Mouse (Mus musculus): ENCODE measurements at regions not wholly inside any gene's neighbourhood (a gene's known extent, or its start where the extent isn't known, plus 50 kb on each side); places are given as distances from the start of the nearest gene placed in this dataset.

DNA sequence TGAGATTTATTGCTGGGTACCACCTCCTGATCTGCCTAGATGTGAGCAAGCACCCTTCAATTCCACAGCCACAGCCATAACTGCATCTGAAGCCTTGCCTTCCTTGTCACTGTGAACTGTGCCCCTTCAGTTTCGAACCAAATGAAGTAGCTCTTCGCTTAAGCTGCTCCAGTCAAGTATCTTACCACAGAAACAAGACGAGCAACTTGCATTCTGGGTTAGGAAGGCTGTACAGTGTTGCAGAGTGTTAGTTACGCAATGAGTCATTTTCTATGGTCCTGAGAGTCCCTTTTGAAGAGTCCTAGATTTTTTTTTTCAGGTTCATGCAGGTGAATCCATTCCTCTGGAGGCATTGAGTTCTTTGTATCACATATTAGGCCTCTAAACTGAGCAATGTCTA, 107.9 kb upstream of the Topaz1 start:
- Histone ChIP-seq H3K4me3 (ENCODE audit: control insufficient read depth, low read depth, low read length) (no peak overlapping the region), H3K27me3 (ENCODE audit: control insufficient read depth, insufficient read depth, low read length) (no peaks in the 10 kb centered on the region), H3K36me3 (ENCODE audit: control insufficient read depth, insufficient read depth, low read length) (no peaks in the 10 kb centered on the region), H3K4me1 (ENCODE audit: control insufficient read depth, insufficient read depth, low read length) (no peaks in the 10 kb centered on the region), H3K27ac (ENCODE audit: control insufficient read depth, insufficient read depth, low read depth, low read length) (no peak overlapping the region)
- TF ChIP-seq POLR2A (IDR thresholded peaks at IDR 0.05; ENCODE audit: control insufficient read depth, low read depth, low read length) = no peak
- no peak for TF ChIP-seq CTCF (IDR thresholded peaks at IDR 0.05; ENCODE audit: control insufficient read depth, insufficient read depth, insufficient replicate concordance, low read depth, low read length)

GRCm38 (mm10) chr9:122642913-122643312, 104.2 kb upstream of the Topaz1 start:
- TF ChIP-seq POLR2A (IDR thresholded peaks at IDR 0.05; ENCODE audit: control insufficient read depth, low read depth, low read length) = no peak
- TF ChIP-seq CTCF (IDR thresholded peaks at IDR 0.05; ENCODE audit: control insufficient read depth, insufficient read depth, insufficient replicate concordance, low read depth, low read length) = no peak
- Histone ChIP-seq H3K4me1 (ENCODE audit: control insufficient read depth, insufficient read depth, low read length) (no peaks in the 10 kb centered on the region), H3K27me3 (ENCODE audit: control insufficient read depth, insufficient read depth, low read length) (no peaks in the 10 kb centered on the region), H3K27ac (ENCODE audit: control insufficient read depth, insufficient read depth, low read depth, low read length) (no peak overlapping the region), H3K4me3 (ENCODE audit: control insufficient read depth, low read depth, low read length) (no peak overlapping the region), H3K36me3 (ENCODE audit: control insufficient read depth, insufficient read depth, low read length) (no peaks in the 10 kb centered on the region)

GRCm38 (mm10) chr9:122645569-122645968, 101.6 kb upstream of the Topaz1 start:
- H3K27me3 ChIP-seq (ENCODE audit: control insufficient read depth, insufficient read depth, low read length) = no peaks in the 10 kb centered on the region
- H3K36me3 ChIP-seq (ENCODE audit: control insufficient read depth, insufficient read depth, low read length) = no peaks in the 10 kb centered on the region
- H3K4me1 ChIP-seq (ENCODE audit: control insufficient read depth, insufficient read depth, low read length) = no peaks in the 10 kb centered on the region
- no peak for TF ChIP-seq CTCF (IDR thresholded peaks at IDR 0.05; ENCODE audit: control insufficient read depth, insufficient read depth, insufficient replicate concordance, low read depth, low read length)
- TF ChIP-seq POLR2A (IDR thresholded peaks at IDR 0.05; ENCODE audit: control insufficient read depth, low read depth, low read length) = no peak
- no peak overlapping the region for H3K4me3 ChIP-seq (ENCODE audit: control insufficient read depth, low read depth, low read length)
- H3K27ac ChIP-seq (ENCODE audit: control insufficient read depth, insufficient read depth, low read depth, low read length) = no peak overlapping the region

DNA sequence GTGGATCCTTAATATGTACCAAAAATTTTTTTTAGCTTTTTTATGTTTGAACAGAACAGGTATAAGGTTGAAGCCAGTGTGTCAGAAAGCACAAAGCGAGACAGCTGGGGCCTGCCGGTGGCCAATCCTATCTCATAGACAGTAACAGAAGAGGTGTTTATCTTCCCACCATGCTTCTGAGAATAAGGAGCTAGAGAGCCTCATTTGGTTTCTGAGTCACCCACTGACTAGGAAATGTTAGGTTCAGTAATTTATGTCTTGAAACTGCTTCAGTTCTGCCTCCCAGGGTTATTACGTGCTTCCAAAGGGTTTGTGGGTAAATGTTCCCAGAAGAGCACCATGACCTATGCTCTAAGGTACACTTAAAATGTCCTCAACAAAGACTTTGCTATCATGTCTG, 96.3 kb upstream of the Topaz1 start:
- Histone ChIP-seq H3K36me3 (ENCODE audit: control insufficient read depth, insufficient read depth, low read length) (no peaks in the 10 kb centered on the region), H3K27me3 (ENCODE audit: control insufficient read depth, insufficient read depth, low read length) (no peaks in the 10 kb centered on the region), H3K4me3 (ENCODE audit: control insufficient read depth, low read depth, low read length) (no peak overlapping the region), H3K27ac (ENCODE audit: control insufficient read depth, insufficient read depth, low read depth, low read length) (no peak overlapping the region), H3K4me1 (ENCODE audit: control insufficient read depth, insufficient read depth, low read length) (no peaks in the 10 kb centered on the region)
- TF ChIP-seq CTCF (IDR thresholded peaks at IDR 0.05; ENCODE audit: control insufficient read depth, insufficient read depth, insufficient replicate concordance, low read depth, low read length) = no peak
- no peak for TF ChIP-seq POLR2A (IDR thresholded peaks at IDR 0.05; ENCODE audit: control insufficient read depth, low read depth, low read length)

DNA sequence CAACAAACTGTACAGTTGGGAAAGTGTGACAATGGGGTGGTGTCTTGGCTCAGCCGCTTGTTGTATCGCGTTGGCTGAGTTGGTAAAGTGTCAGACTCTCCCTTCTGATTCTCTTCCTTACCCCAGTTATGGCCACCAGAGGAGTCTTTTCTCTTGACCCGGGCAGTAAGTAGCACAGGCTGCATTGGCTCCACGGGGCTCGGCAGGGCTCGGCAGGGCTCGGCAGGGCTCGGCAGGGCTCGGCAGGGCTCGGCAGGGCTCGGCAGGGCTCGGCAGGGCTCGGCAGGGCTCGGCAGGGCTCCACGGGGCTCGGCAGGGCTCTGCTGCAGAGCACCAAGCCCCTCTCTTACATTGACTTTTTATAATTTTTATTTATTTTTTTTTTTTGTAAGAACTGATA, 91.6 kb upstream of the Topaz1 start:
- no peak overlapping the region for H3K4me3 ChIP-seq (ENCODE audit: control insufficient read depth, low read depth, low read length)
- TF ChIP-seq CTCF (IDR thresholded peaks at IDR 0.05; ENCODE audit: control insufficient read depth, insufficient read depth, insufficient replicate concordance, low read depth, low read length) = no peak
- H3K36me3 ChIP-seq (ENCODE audit: control insufficient read depth, insufficient read depth, low read length) = no peaks in the 10 kb centered on the region
- no peaks in the 10 kb centered on the region for H3K4me1 ChIP-seq (ENCODE audit: control insufficient read depth, insufficient read depth, low read length)
- H3K27ac ChIP-seq (ENCODE audit: control insufficient read depth, insufficient read depth, low read depth, low read length) = no peak overlapping the region
- no peaks in the 10 kb centered on the region for H3K27me3 ChIP-seq (ENCODE audit: control insufficient read depth, insufficient read depth, low read length)

DNA sequence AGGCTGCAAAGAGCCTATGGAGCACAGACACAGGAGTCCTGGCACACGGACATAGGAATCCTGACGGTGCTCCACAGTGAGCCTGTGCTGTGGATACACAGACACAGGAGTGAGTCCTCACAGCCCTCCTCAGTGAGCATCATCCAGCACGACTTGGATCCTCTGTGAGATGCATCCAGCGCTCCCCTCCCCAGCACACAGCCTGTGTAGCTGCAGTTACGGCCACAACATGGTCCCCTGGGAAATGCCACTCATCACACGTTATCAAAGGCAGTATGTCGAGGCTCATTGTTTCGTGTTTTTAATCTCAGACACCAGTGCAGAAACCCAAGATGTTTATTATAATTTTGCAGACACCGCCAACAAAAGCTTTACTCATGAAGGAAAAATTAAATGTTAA, 87.1 kb upstream of the Topaz1 start:
- H3K27ac ChIP-seq (ENCODE audit: control insufficient read depth, insufficient read depth, low read depth, low read length) = no peak overlapping the region
- TF ChIP-seq CTCF (IDR thresholded peaks at IDR 0.05; ENCODE audit: control insufficient read depth, insufficient read depth, insufficient replicate concordance, low read depth, low read length) = no peak
- TF ChIP-seq POLR2A (IDR thresholded peaks at IDR 0.05; ENCODE audit: control insufficient read depth, low read depth, low read length) = no peak
- H3K27me3 ChIP-seq (ENCODE audit: control insufficient read depth, insufficient read depth, low read length) = no peaks in the 10 kb centered on the region
- H3K36me3 ChIP-seq (ENCODE audit: control insufficient read depth, insufficient read depth, low read length) = no peaks in the 10 kb centered on the region
- no peak overlapping the region for H3K4me3 ChIP-seq (ENCODE audit: control insufficient read depth, low read depth, low read length)
- H3K4me1 ChIP-seq (ENCODE audit: control insufficient read depth, insufficient read depth, low read length) = no peaks in the 10 kb centered on the region

GRCm38 (mm10) chr9:122666978-122667645, 80.0 kb upstream of the Topaz1 start:
- no peaks in the 10 kb centered on the region for H3K36me3 ChIP-seq (ENCODE audit: control insufficient read depth, insufficient read depth, low read length)
- no peaks in the 10 kb centered on the region for H3K27me3 ChIP-seq (ENCODE audit: control insufficient read depth, insufficient read depth, low read length)
- TF ChIP-seq POLR2A (IDR thresholded peaks at IDR 0.05; ENCODE audit: control insufficient read depth, low read depth, low read length) = no peak
- no peak for TF ChIP-seq CTCF (IDR thresholded peaks at IDR 0.05; ENCODE audit: control insufficient read depth, insufficient read depth, insufficient replicate concordance, low read depth, low read length)
- no peak overlapping the region for H3K4me3 ChIP-seq (ENCODE audit: control insufficient read depth, low read depth, low read length)
- no peaks in the 10 kb centered on the region for H3K4me1 ChIP-seq (ENCODE audit: control insufficient read depth, insufficient read depth, low read length)
- H3K27ac ChIP-seq (ENCODE audit: control insufficient read depth, insufficient read depth, low read depth, low read length) = no peak overlapping the region

DNA sequence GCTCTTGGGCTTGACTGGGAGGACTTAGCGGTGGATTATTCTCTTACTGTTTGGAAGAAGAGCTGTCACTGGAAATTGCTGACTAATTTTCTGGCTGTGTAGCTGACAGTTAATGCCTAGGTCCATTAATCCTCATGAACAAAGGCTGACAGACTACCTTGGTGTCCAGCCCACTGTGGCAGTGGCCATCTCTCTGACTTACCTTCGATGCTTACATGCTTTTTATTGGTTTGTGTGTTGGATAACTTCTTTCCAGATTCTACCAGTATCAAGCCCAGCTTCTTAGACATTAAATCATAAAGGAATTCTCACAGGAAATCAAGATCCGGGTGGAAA, 79.5 kb upstream of the Topaz1 start:
- H3K4me3 ChIP-seq (ENCODE audit: control insufficient read depth, low read depth, low read length) = no peak overlapping the region
- H3K27ac ChIP-seq (ENCODE audit: control insufficient read depth, insufficient read depth, low read depth, low read length) = no peak overlapping the region
- TF ChIP-seq CTCF (IDR thresholded peaks at IDR 0.05; ENCODE audit: control insufficient read depth, insufficient read depth, insufficient replicate concordance, low read depth, low read length) = no peak
- TF ChIP-seq POLR2A (IDR thresholded peaks at IDR 0.05; ENCODE audit: control insufficient read depth, low read depth, low read length) = no peak
- H3K27me3 ChIP-seq (ENCODE audit: control insufficient read depth, insufficient read depth, low read length) = no peaks in the 10 kb centered on the region
- no peaks in the 10 kb centered on the region for H3K36me3 ChIP-seq (ENCODE audit: control insufficient read depth, insufficient read depth, low read length)
- H3K4me1 ChIP-seq (ENCODE audit: control insufficient read depth, insufficient read depth, low read length) = no peaks in the 10 kb centered on the region

All from testis, adult 2 months (tissue).